Mouse (Mus musculus) MEL (cell line): ENCODE measurements around the gene P4ha1. TPM values are rescaled to one million over a fixed set of nuclear protein-coding genes. Genes with fewer than 3 reads are reported as not detected.

Experiments
- DNase-seq: peaks from one replicate; pipeline ENCODE4 v3.0.0; 2011; ENCODE audit warnings: low read depth, low spot score
- H3K27ac ChIP-seq: 2 replicates; pipeline ENCODE4 v1.5.1; 2012; ENCODE audit warnings: low read depth, mild to moderate bottlenecking, control low read depth, low read length, moderate library complexity; ENCODE audit not compliant: control insufficient read depth
- H3K27me3 ChIP-seq, 2 experiments: fragments of 150-350 bp in 1 of 2; sonication (generic) in 1 of 2; 2 replicates each; pipeline ENCODE4 v1.6.1; 2012; ENCODE audit warnings: low read length in 2 of 2, mild to moderate bottlenecking in 2 of 2, improper control_type of control experiment in 1 of 2, moderate library complexity in 1 of 2; ENCODE audit not compliant: insufficient read depth in 2 of 2, control insufficient read depth in 1 of 2
- H3K36me3 ChIP-seq, 2 experiments: 2 replicates each; pipeline ENCODE4 v1.6.1; 2012 to 2014; ENCODE audit warnings: low read length in 2 of 2, improper control_type of control experiment in 1 of 2, inconsistent platforms in 1 of 2, mild to moderate bottlenecking in 1 of 2; ENCODE audit not compliant: insufficient read depth in 2 of 2, control insufficient read depth in 1 of 2
- H3K4me1 ChIP-seq, 2 experiments: fragments of 150-350 bp in 1 of 2; sonication (generic) in 1 of 2; 2 replicates each; pipeline ENCODE4 v1.6.1; 2012; ENCODE audit warnings: low read length in 2 of 2, improper control_type of control experiment in 1 of 2, mild to moderate bottlenecking in 1 of 2; ENCODE audit not compliant: insufficient read depth in 2 of 2, control insufficient read depth in 1 of 2
- H3K4me3 ChIP-seq, 2 experiments: fragments of 150-350 bp in 1 of 2; sonication (generic) in 1 of 2; 2 replicates each; pipeline ENCODE4 v1.5.1; 2012; ENCODE audit warnings: low read depth in 2 of 2, low read length in 2 of 2, mild to moderate bottlenecking in 2 of 2, moderate library complexity in 2 of 2, control low read depth in 1 of 2, improper control_type of control experiment in 1 of 2; ENCODE audit not compliant: control insufficient read depth in 1 of 2, insufficient read depth in 1 of 2
- H3K79me2 ChIP-seq: 2 replicates; pipeline ENCODE4 v1.6.1; 2012; ENCODE audit warnings: mild to moderate bottlenecking, low read length, moderate library complexity; ENCODE audit not compliant: control insufficient read depth, poor library complexity, insufficient read depth
- H3K9ac ChIP-seq: 2 replicates; pipeline ENCODE4 v1.6.1; 2012; ENCODE audit warnings: low read depth, mild to moderate bottlenecking, control low read depth, low read length, moderate library complexity; ENCODE audit not compliant: control insufficient read depth, poor library complexity, severe bottlenecking
- H3K9me3 ChIP-seq: fragments of 150-350 bp; sonication (generic); replicated peaks from 2 replicates; pipeline ENCODE4 v1.6.1; 2012; ENCODE audit warnings: mild to moderate bottlenecking, low read length, improper control_type of control experiment, moderate library complexity; ENCODE audit not compliant: insufficient read depth
- BHLHE40 ChIP-seq: IDR thresholded peaks from 2 replicates; pipeline ENCODE4 v1.6.1; 2012; ENCODE audit warnings: low read depth, mild to moderate bottlenecking, inconsistent platforms, low read length, improper control_type of control experiment, borderline replicate concordance
- CHD2 ChIP-seq: IDR thresholded peaks from 2 replicates; pipeline ENCODE4 v1.6.1; 2011; ENCODE audit warnings: low read length, improper control_type of control experiment
- CTCF ChIP-seq, 3 experiments: IDR thresholded peaks in 2 of 3; conservative IDR thresholded peaks in 1 of 3; 2 replicates each; pipeline ENCODE4 v1.5.1; 2011 to 2012; ENCODE audit warnings: low read length in 3 of 3, low read depth in 2 of 3, mild to moderate bottlenecking in 2 of 3, improper control_type of control experiment in 1 of 3, inconsistent platforms in 1 of 3, mixed read lengths in 1 of 3, moderate library complexity in 1 of 3; ENCODE audit not compliant: control insufficient read depth in 1 of 3, insufficient read depth in 1 of 3, poor library complexity in 1 of 3, severe bottlenecking in 1 of 3
- GATA1 ChIP-seq: IDR thresholded peaks from 2 replicates; pipeline ENCODE4 v1.6.1; 2011; ENCODE audit warnings: low read depth, low read length, improper control_type of control experiment
- HCFC1 ChIP-seq: IDR thresholded peaks from 2 replicates; pipeline ENCODE4 v1.6.1; 2012; ENCODE audit warnings: low read depth, mild to moderate bottlenecking, inconsistent platforms, low read length, improper control_type of control experiment, moderate library complexity
- JUND ChIP-seq: IDR thresholded peaks from 2 replicates; pipeline ENCODE4 v1.6.1; 2011; ENCODE audit warnings: low read depth, mild to moderate bottlenecking, improper control_type of control experiment, low read length
- MAFK ChIP-seq: IDR thresholded peaks from 2 replicates; pipeline ENCODE4 v1.6.1; 2011; ENCODE audit warnings: low read depth, mild to moderate bottlenecking, low read length, improper control_type of control experiment, borderline replicate concordance
- MAX ChIP-seq: IDR thresholded peaks from 2 replicates; pipeline ENCODE4 v1.6.1; 2011; ENCODE audit warnings: low read length, improper control_type of control experiment
- MEF2A ChIP-seq: IDR thresholded peaks from 2 replicates; pipeline ENCODE4 v1.6.1; 2014; ENCODE audit warnings: low read depth, mild to moderate bottlenecking, inconsistent platforms, low read length, improper control_type of control experiment; ENCODE audit not compliant: poor library complexity, insufficient replicate concordance, severe bottlenecking; ENCODE audit errors: extremely low read depth
- MXI1 ChIP-seq: IDR thresholded peaks from 2 replicates; pipeline ENCODE4 v1.6.1; 2011; ENCODE audit warnings: mild to moderate bottlenecking, low read depth, low read length, improper control_type of control experiment
- MYC ChIP-seq: IDR thresholded peaks from 2 replicates; pipeline ENCODE4 v1.6.1; 2011; ENCODE audit warnings: low read depth, mild to moderate bottlenecking, low read length, improper control_type of control experiment, moderate library complexity
- NRF1 ChIP-seq: IDR thresholded peaks from 2 replicates; pipeline ENCODE4 v1.6.1; 2014; ENCODE audit warnings: low read depth, mild to moderate bottlenecking, inconsistent platforms, low read length, improper control_type of control experiment, moderate library complexity; ENCODE audit not compliant: poor library complexity, insufficient read depth, severe bottlenecking
- POLR2A ChIP-seq, 2 experiments: IDR thresholded peaks; 2 replicates each; pipeline ENCODE4 v1.6.1; 2011 to 2012; ENCODE audit warnings: low read length in 2 of 2, mild to moderate bottlenecking in 2 of 2, control low read depth in 1 of 2, improper control_type of control experiment in 1 of 2, low read depth in 1 of 2, moderate library complexity in 1 of 2; ENCODE audit not compliant: control insufficient read depth in 1 of 2, insufficient read depth in 1 of 2, poor library complexity in 1 of 2
- POLR2AphosphoS2 ChIP-seq: IDR thresholded peaks from 2 replicates; pipeline ENCODE4 v1.6.1; 2011; ENCODE audit warnings: low read length, improper control_type of control experiment
- POLR2AphosphoS5 ChIP-seq: IDR thresholded peaks from 2 replicates; pipeline ENCODE4 v1.6.1; 2012; ENCODE audit warnings: low read depth, borderline replicate concordance, mild to moderate bottlenecking, inconsistent platforms, low read length, moderate library complexity, mixed read lengths
- RAD21 ChIP-seq: IDR thresholded peaks from 2 replicates; pipeline ENCODE4 v1.6.1; 2011; ENCODE audit warnings: mild to moderate bottlenecking, low read depth, low read length, improper control_type of control experiment
- RCOR1 ChIP-seq: IDR thresholded peaks from 2 replicates; pipeline ENCODE4 v1.6.1; 2012; ENCODE audit warnings: low read depth, mild to moderate bottlenecking, inconsistent platforms, low read length, improper control_type of control experiment
- SIN3A ChIP-seq: IDR thresholded peaks from 2 replicates; pipeline ENCODE4 v1.6.1; 2012; ENCODE audit warnings: low read length, improper control_type of control experiment, inconsistent platforms
- SMC3 ChIP-seq: IDR thresholded peaks from 2 replicates; pipeline ENCODE4 v1.6.1; 2011; ENCODE audit warnings: low read depth, low read length, improper control_type of control experiment
- TAL1 ChIP-seq: IDR thresholded peaks from 2 replicates; pipeline ENCODE4 v1.6.1; 2012; ENCODE audit warnings: mild to moderate bottlenecking, inconsistent platforms, low read length, moderate library complexity, mixed read lengths
- UBTF ChIP-seq: IDR thresholded peaks from 2 replicates; pipeline ENCODE4 v1.6.1; 2012; ENCODE audit warnings: low read depth, mild to moderate bottlenecking, inconsistent platforms, low read length, improper control_type of control experiment, moderate library complexity, borderline replicate concordance; ENCODE audit not compliant: insufficient read depth
- USF1 ChIP-seq: IDR thresholded peaks from 2 replicates; pipeline ENCODE4 v1.6.1; 2014; ENCODE audit warnings: low read depth, mild to moderate bottlenecking, inconsistent platforms, low read length, improper control_type of control experiment, moderate library complexity
- USF2 ChIP-seq, 2 experiments: IDR thresholded peaks; 2 replicates each; pipeline ENCODE4 v1.6.1; 2011 to 2012; ENCODE audit warnings: improper control_type of control experiment in 2 of 2, low read length in 2 of 2, borderline replicate concordance in 1 of 2, inconsistent platforms in 1 of 2, low read depth in 1 of 2, mild to moderate bottlenecking in 1 of 2; ENCODE audit not compliant: insufficient read depth in 1 of 2
- ZC3H11A ChIP-seq: IDR thresholded peaks from 2 replicates; pipeline ENCODE4 v1.6.1; 2012; ENCODE audit warnings: low read depth, mild to moderate bottlenecking, inconsistent platforms, low read length, improper control_type of control experiment
- ZMIZ1 ChIP-seq: IDR thresholded peaks from 2 replicates; pipeline ENCODE4 v1.6.1; 2012; ENCODE audit warnings: low read depth, mild to moderate bottlenecking, inconsistent platforms, low read length, improper control_type of control experiment, moderate library complexity
- ZNF384 ChIP-seq: IDR thresholded peaks from 2 replicates; pipeline ENCODE4 v1.6.1; 2012; ENCODE audit warnings: low read depth, mild to moderate bottlenecking, inconsistent platforms, low read length, improper control_type of control experiment
- polyA plus RNA-seq, 2 experiments: library from polyadenylated mRNA; stranded (reverse) in 1 of 2; unstranded in 1 of 2; fragments of >175 nt in 1 of 2; fragments of >200 nt in 1 of 2; gene quantifications; 2 replicates each; pipeline versions ENCODE4 v1.2.1 to v1.2.4; 2012; ENCODE audit warnings: low replicate concordance in 2 of 2, low read depth in 1 of 2; ENCODE audit not compliant: insufficient read length in 2 of 2, insufficient read depth in 1 of 2, missing spikeins in 1 of 2
- total RNA-seq: library from RNA; depleted of rRNA; stranded (reverse); fragments of 300-350 nt; gene quantifications from 2 replicates; pipeline ENCODE4 v1.2.3, GENCODE M21; 2012

The P4ha1 gene
- total and polyA plus RNA-seq, 3 experiments = 18.9 to 50.2 TPM; not detected in 1

DNA sequence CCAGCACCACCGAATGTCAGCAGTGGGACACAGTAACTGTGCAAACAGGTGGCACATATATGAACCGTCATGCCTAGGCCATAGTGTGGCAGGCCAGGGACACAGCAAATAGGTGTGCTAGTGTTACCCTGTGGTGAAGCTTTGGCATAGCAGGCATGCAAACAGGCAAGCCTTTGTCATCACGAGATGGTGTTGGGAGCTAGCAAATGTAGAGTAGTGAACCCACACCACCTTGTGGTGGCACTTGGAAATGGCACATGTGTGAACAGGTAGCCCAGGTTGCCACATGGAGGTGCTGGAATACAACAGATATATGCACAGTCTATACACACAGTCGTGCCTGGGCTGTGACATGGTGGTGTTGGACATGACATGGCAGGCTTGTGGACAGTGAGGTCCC lies 30.5 kb upstream of the P4ha1 start (continued):
- no peak for TF ChIP-seq UBTF
- peak; percentile 44; the same call in 1 of the 2 replicates for TF ChIP-seq SIN3A
- TF ChIP-seq JUND = no peak
- TF ChIP-seq BHLHE40 = 0 out of 2 replicates have a peak, but pooled peaks have one; percentile 9

DNA sequence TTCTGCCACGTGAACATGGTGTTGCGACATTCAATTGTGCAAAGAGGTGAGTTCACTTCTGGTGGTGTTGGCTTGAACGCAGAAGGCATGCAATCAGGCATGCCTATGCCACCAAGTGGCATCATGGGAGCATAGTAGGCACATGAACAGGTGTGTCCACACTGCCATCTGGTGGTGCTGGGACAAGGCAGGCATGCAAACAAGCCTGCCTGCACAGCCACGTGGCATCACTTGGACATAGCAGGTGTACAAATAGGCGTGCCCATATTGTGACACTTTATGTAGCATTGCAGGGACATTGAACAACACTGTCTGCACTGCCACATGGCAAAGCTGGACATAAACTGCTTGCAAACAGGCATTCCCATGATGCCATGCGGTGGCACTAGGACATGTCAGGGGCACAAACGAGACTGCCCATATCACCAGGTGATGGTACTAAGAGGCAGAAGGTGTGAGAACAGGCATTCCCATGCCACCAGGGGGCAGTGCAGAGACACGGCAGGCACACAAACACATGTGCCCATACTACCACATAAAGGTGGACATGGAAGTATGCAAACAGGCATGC lies 27.8 kb upstream of the P4ha1 start:
- Histone ChIP-seq H3K9ac (no peak overlapping the region), H3K4me1 (no peaks in the 10 kb centered on the region), H3K27me3 (no peaks in the 10 kb centered on the region), H3K36me3 (no peaks in the 10 kb centered on the region), H3K9me3 (no peaks in the 10 kb centered on the region), H3K4me3 (no peak overlapping the region), H3K79me2 (no peaks in the 10 kb centered on the region), H3K27ac (no peak overlapping the region)
- DNase-seq = peak; percentile 79
- TF ChIP-seq ZMIZ1 (no peak), ZNF384 (no peak), CTCF (IDR thresholded peaks at IDR 0.05 in 2 of 3, conservative IDR thresholded peaks at IDR 0.05 in 1 of 3; ENCODE audit: control insufficient read depth in 1 of 3, insufficient read depth in 1 of 3, low read depth in 2 of 3, low read length in 3 of 3, poor library complexity in 1 of 3, severe bottlenecking in 1 of 3) (peak; percentile 76 to 98 (median 90)), RAD21 (peak; percentile 65), SIN3A (no peak), RCOR1 (no peak), ZC3H11A (peak; percentile 39; the same call in 1 of the 2 replicates), MAX (peak; percentile 49), MXI1 (peak; percentile 72), MYC (peak; percentile 81), UBTF (no peak), SMC3 (peak; percentile 80), HCFC1 (no peak)

DNA sequence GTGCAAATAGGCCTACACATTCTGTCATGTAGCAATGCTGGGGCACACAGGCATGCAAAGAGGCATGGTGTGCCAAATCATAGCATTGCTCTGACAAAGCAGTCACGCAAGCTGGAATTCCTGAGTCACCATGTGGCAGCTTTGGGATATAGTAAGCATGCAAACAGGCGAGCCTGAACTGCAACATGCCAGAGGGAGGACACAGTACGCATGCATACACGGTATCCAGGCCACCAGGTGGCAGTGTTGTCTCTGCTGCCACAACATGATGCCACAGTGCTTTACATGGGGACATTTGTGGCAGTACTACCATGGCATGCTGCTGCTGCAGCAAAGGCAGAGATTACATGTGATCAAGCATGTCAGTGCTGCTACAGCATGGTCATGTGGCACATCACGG lies 26.8 kb upstream of the P4ha1 start:
- Histone ChIP-seq H3K9ac (no peak overlapping the region), H3K27me3 (no peaks in the 10 kb centered on the region), H3K4me3 (no peak overlapping the region), H3K36me3 (no peaks in the 10 kb centered on the region), H3K79me2 (no peaks in the 10 kb centered on the region), H3K4me1 (no peaks in the 10 kb centered on the region), H3K27ac (no peak overlapping the region), H3K9me3 (no peaks in the 10 kb centered on the region)
- DNase-seq = peak; percentile 87
- TF ChIP-seq GATA1 (no peak), CTCF (IDR thresholded peaks at IDR 0.05 in 2 of 3, conservative IDR thresholded peaks at IDR 0.05 in 1 of 3; ENCODE audit: control insufficient read depth in 1 of 3, insufficient read depth in 1 of 3, low read depth in 2 of 3, low read length in 3 of 3, poor library complexity in 1 of 3, severe bottlenecking in 1 of 3) (peak; percentile 95 to 99 (median 96)), POLR2AphosphoS5 (no peak), USF1 (no peak), MAFK (no peak), ZC3H11A (peak; percentile 90), RAD21 (peak; percentile 89), HCFC1 (no peak), TAL1 (no peak), POLR2A (IDR thresholded peaks at IDR 0.05; ENCODE audit: control insufficient read depth in 1 of 2, insufficient read depth in 1 of 2, low read depth in 1 of 2, low read length in 2 of 2, poor library complexity in 1 of 2) (no peak), CHD2 (no peak), UBTF (no peak), USF2 (IDR thresholded peaks at IDR 0.05; ENCODE audit: borderline replicate concordance in 1 of 2, insufficient read depth in 1 of 2, low read depth in 1 of 2, low read length in 2 of 2) (no peak), MEF2A (no peak), JUND (no peak), MAX (peak; percentile 71), NRF1 (0 out of 2 replicates have a peak, but pooled peaks have one; percentile 24), POLR2AphosphoS2 (no peak)
